Mouse (Mus musculus) lung, adult 2 months (tissue): ENCODE results near the gene Immt.

Experiments
- CTCF ChIP-seq: fragments of 200-500 bp; IDR thresholded peaks from 2 replicates; pipeline ENCODE4 v1.5.1; 2011; ENCODE audit warnings: mild to moderate bottlenecking, low read length, control low read depth; ENCODE audit not compliant: insufficient read depth
- POLR2A ChIP-seq: fragments of 200-500 bp; IDR thresholded peaks from 2 replicates; pipeline ENCODE4 v1.6.1; 2011; ENCODE audit warnings: low read depth, mild to moderate bottlenecking, control low read depth, low read length, borderline replicate concordance; ENCODE audit errors: extremely low read depth

GRCm38 (mm10) chr6:71823085-71823484, 8.0 kb upstream of the Immt start:
- TF ChIP-seq CTCF (no peak), POLR2A (no peak)
